In the genomic region with DNA sequence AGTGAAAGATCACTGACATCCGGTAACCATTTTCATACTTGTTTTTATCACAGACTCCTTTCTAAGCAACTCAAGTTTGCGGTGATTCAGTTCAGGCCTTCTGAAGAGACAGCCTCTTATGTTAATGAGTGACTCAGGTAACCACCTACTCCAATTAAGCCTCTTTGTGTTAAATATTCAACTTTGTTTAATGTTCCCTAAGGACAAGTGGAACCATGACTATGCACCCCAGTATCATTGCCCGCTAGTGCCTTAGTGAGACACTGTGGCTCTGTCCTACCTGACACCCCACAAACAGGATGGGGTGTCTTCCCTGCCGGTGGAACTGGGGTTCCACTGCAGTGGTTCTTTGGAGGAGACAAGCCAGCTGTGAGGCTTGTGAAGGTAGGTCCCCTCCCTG, we compare ENCODE assay signal across 25 mouse cellular contexts.
"Had no signal": no experiment of that assay in that cellular context is flagged by ENCODE, and none has a peak within 500 bp of the region (broad histone marks: within the 10 kb centered on the region; RNA-seq: fewer than 3 reads in every experiment).

No protein-coding gene starts in this region.

- H3K36me3 ChIP-seq: heart, embryonic 13.5 days; heart, embryonic 15.5 days; hindbrain, embryonic 10.5 days; hindbrain, embryonic 12.5 days; intestine, embryonic 15.5 days; limb, embryonic 10.5 days; limb, embryonic 12.5 days; liver, embryonic 13.5 days; liver, embryonic 15.5 days had no signal

- H3K9me3 ChIP-seq: heart, embryonic 13.5 days; heart, embryonic 15.5 days; hindbrain, embryonic 10.5 days; hindbrain, embryonic 12.5 days; intestine, embryonic 15.5 days; limb, embryonic 10.5 days; limb, embryonic 12.5 days; liver, embryonic 13.5 days; liver, embryonic 15.5 days had no signal

- H3K4me2 ChIP-seq: heart, embryonic 11.5 days; heart, embryonic 13.5 days; heart, embryonic 15.5 days; hindbrain, embryonic 12.5 days; hindbrain, embryonic 14.5 days; intestine, embryonic 15.5 days; limb, embryonic 12.5 days; liver, embryonic 11.5 days; liver, embryonic 13.5 days; liver, embryonic 15.5 days had no signal

- H3K27ac ChIP-seq: heart, adult 2 months; heart, embryonic 13.5 days; heart, embryonic 15.5 days; hindbrain, embryonic 10.5 days; hindbrain, embryonic 12.5 days; hindbrain, embryonic 14.5 days; intestine, embryonic 15.5 days; layer of hippocampus, adult 2 months; left cerebral cortex, adult 2 months; limb, embryonic 10.5 days; limb, embryonic 12.5 days; liver, embryonic 13.5 days; liver, embryonic 15.5 days had no signal

- H3K4me1 ChIP-seq: heart, embryonic 13.5 days; heart, embryonic 15.5 days; hindbrain, embryonic 10.5 days; hindbrain, embryonic 12.5 days; intestine, embryonic 15.5 days; limb, embryonic 10.5 days; limb, embryonic 12.5 days; liver, embryonic 13.5 days; liver, embryonic 15.5 days had no signal

- DNase-seq: gastrocnemius, postnatal 14 days; gastrocnemius, postnatal 36 days; heart, adult 11 months; heart, adult 2 months; heart, postnatal 4 days; liver; liver, embryonic 13.5 days; liver, postnatal 0 days; lung, adult 2 months had no signal

- H3K9ac ChIP-seq: heart, embryonic 13.5 days; heart, embryonic 15.5 days; hindbrain, embryonic 12.5 days; hindbrain, embryonic 14.5 days; intestine, embryonic 15.5 days; limb, embryonic 12.5 days; liver, embryonic 13.5 days; liver, embryonic 15.5 days; liver, postnatal 0 days had no signal

- H3K4me3 ChIP-seq: heart, adult 2 months; heart, embryonic 13.5 days; heart, embryonic 15.5 days; hindbrain, embryonic 10.5 days; hindbrain, embryonic 12.5 days; intestine, embryonic 15.5 days; layer of hippocampus, adult 2 months; left cerebral cortex, adult 2 months; limb, embryonic 10.5 days; limb, embryonic 12.5 days; liver, embryonic 13.5 days; liver, embryonic 15.5 days had no signal

- ATAC-seq: hindbrain, embryonic 16.5 days; inflammation-experienced regulatory T-cells, adult 6 months; intestine, embryonic 15.5 days; intestine, postnatal 0 days; liver, postnatal 0 days had no signal

- H3K27me3 ChIP-seq: heart, embryonic 13.5 days; heart, embryonic 15.5 days; hindbrain, embryonic 12.5 days; intestine, embryonic 15.5 days; limb, embryonic 12.5 days; liver, embryonic 15.5 days had no signal
